Mouse (Mus musculus) thymus, postnatal 36 days (tissue): Measurements from ENCODE around the gene Crb1.
"Not testable (repeated sequence)": the region's sequence is repeated elsewhere in the genome, so short reads cannot be mapped to it uniquely, and the experiment has no call there.

Experiments
- DNase-seq, 2 experiments: peaks; one replicate each; pipeline ENCODE4 v3.0.0; 2022; ENCODE audit warnings: mixed read lengths in 2 of 2

Crb1 gene

GRCm38 (mm10) chr1:139328811-139329210 lies 48.1 kb downstream of the Crb1 start:
- no peak for DNase-seq

DNA sequence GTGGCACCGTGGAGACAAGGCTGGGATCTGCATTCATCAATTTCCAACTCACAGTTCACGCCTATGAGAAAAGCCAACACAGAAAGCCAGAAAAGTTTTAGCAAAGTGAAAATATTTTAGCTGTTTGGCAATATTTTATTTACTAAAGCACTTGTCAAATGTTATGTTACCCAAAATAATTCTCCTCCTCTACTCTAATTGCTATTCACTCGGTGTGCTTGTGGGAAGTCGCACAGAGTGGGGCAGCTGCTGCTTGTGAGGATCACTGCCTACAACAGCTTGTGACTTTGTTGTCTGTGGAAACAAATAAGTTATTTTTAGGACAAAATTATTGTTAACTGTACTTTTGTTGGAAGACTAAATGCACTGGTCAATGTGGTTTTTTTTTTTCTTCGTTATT lies 48.6 kb downstream of the Crb1 start:
- DNase-seq: no peak

GRCm38 (mm10) chr1:139325378-139325777 lies 51.5 kb downstream of the Crb1 start:
- DNase-seq: no peak

DNA sequence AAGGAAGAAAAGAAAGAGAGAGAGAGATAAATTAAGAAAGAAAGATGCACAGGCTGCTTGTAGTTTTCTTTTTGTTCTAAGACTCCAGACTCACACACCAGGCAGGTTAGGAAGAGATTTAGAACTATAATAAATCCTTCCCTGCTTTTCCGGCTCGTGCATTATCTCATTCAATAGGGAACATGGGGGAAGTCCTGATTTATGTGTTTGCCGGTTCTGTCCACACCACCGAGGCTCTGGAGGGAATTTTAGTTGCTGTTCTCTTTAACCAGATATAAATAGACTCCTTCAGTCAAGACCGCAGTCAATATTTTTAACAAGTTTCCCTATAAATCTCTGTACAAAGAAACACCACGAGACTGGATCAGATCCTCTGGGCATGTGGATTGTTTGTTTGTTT lies 57.1 kb downstream of the Crb1 start:
- no peak for DNase-seq

DNA sequence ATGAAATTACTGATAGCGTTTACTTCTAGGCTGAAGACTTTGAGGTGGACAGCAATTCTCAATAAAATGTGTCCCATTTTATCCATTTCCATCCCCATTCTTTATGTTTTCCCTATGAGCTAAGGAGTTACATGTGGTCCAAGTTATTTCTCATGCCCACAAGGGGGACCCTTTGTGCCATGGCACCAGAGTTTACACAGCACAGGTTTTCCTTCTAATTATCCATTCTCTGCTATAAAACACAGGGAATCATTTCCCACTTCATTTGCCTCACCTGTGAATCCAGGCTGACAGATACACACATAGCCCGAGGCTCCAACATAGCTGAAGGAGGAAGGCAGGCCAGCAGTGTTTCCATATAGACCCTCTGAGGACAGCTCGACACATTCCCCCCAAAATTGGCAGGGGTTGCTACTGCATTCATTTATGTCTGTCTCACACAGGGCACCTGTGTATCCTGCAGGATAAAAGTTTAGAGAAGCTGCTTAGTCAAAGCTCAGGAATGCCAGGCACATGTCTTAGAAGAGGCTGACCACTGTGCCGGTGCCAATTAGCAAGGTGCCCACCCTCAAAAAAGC lies 62.5 kb downstream of the Crb1 start:
- DNase-seq: no peak

DNA sequence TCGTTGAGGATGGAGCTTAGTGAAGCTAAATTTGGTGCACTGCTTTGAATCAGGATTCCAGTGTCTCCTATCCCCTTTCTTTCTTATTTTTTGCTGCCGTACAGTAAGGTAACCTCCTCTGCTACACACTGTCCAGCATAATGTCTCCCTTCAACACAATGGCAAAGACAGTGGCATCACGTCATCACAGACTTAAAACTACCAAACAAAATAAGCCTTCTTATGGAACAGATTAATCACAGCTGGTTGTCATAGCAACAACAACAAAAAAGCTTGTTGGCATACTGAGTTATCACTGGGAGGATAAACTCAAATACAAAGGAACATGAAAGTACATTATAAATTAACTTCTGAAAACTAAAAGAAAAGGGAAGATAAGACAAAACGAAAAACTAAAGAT lies 68.0 kb downstream of the Crb1 start:
- no peak for DNase-seq

DNA sequence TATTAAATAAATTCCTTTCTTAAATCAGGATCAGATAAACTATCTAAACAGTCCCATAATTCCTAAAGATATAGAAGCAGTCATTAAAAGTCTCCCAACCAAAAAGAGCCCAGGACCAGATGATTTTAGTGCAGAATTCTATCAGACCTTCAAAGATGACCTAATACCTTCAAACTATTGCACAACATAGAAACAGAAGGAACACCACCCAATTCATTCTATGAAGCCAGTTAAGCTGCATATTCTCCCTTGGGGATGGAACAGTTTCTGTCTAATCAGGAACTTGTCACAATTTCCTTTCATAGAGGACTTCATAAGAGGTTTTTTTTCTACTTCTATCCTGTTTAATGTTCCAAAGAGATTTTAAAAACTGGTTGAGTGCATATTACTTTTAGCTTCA lies 74.4 kb downstream of the Crb1 start:
- not testable (repeated sequence) for DNase-seq

DNA sequence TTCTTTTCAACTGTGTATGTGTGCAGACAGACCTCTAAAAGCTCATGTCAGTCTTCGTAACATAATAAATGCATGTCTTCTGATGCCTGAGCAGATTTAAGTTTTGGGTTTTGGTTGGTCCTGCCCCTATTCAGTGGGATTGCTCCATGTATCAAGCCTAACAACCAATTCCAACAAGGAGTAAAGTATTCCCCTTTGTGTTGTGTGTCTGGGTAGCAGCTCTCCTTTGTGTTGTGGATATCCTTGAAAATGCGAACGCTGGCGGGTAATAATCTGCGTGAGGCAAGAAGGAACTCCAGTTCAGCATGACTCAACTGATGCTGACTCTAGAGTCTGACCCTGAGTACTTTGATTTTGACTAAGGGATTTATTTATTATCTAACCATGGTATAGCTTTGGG lies 75.1 kb downstream of the Crb1 start:
- DNase-seq: no peak

DNA sequence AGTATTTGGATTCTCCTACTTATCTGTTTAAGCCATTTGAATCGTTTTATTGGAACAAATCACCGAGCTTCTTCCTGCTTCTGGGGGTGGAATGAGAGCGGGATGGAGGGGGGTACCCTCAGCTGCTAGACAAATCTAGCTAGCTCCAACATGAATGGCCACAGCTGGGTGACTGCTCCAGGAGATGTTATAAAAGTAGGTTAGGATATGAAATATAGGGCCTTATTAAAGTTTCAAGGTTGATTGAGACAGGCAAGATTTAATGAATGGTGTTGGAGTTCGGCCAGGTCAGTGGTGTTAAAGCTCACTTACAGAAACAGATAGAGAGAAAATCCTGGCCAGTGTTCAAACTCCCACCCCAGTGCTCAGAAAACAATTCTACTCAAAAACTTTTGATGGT lies 84.9 kb downstream of the Crb1 start:
- DNase-seq: no peak

- no peak for DNase-seq
Measured at GRCm38 (mm10) chr1:139291593-139291992, 85.3 kb downstream of the Crb1 start.

DNA sequence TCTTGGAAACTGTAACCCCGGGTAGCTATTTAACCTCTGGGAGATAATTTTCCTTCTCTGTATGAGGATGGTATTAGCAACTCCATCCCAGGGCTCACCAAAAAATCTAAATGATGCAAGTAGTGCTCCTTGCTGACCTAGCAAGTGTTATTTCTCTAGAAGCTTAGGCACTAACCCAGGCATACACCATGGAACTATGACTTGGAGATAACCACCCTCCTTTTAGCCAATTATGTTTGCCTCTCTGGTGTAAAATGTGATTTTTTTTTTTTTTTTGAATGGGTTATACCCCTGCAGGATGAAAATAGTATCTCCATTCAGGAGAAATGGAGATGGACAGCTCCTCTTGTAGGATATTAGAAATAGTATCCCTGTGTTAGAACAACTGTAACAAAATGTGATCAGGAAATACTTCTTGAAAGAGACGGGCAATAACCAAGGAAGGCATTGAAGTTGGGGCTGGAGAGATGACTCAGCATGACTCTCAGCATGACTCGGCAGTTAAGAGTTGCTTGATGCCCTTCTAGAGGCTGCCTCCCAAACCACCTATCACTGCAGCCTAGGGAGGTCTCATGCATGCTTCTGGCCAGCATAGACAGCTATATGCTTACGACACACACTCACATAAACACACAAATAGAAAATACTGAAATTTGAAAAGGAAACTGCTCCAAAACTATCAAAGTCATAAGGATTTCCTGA lies 100.1 kb downstream of the Crb1 start:
- no peak for DNase-seq

DNA sequence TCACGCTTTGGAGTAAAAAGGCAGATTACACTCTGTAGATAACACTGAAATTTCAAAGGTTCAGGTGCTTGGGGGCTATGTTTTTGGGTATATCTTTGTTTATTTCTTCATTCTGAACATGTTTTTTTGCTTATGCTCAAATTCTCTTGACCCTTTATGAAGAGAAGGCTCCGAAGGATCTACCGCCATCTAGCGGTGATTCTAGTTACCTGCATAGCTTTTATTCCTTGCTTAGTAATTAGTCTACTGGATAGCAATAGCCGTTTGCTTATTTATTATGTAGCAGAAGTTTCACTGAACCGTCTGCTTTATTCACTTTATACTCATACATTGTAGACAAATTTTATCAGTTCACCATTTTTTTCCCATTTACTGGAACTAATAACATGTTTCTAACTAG lies 109.1 kb downstream of the Crb1 start:
- no peak for DNase-seq

- no peak for DNase-seq
Measured at GRCm38 (mm10) chr1:139264245-139264644, 112.7 kb downstream of the Crb1 start.

DNA sequence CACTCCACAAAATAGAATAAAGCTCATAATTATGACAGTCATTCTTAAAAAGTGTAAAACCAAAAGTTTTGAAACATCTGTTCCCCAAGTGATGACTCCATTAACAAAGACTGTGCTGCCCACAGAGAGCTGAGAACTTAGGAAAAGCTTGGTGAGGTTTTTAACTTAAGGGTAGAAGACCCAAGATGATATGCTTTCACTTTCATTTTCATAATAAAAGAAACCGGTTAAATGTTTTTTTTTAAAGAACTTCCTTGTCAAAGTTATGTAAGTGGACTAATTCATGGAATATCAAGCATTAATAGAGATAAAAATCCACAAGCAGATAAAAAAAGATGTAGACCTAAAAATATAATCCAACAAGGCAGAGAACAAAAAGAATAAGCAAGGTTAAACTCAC lies 113.7 kb downstream of the Crb1 start:
- no peak for DNase-seq

DNA sequence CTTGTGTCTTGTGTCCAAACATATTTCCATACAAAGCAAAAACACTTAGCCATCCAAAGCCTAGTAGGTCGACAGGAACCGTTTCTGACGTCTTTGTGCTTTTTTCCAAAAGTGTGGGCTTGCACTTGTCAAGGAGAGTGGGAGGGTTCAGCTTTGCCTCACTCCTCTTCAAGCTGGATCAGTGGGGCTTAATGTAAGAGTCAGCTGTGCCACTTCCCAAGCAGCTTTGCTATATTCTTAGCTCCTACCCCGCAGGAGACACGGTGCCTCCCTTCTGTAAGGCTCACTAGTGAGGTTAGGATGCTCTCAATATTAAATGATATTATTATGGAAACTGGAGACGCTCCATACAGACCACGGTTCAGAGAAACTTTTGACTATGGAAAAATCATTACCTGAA lies 121.3 kb downstream of the Crb1 start:
- no peak for DNase-seq

DNA sequence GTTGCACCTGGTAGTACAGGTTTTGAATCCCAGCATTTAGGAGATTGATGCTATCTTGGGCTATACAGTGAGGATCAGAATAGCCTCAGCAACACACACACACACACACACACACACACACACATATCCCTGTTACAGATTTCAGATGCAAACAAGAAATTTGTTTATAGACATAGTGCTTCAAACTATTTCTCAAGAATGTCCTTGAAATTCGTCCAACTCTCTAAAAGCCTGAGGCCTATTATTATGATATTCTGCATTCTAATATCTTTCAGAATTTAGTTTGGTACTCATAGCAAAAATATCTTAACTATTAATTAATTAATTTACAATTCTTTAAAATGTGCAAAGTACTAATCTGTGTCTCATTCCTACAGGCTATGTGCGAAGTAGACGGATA lies 124.9 kb downstream of the Crb1 start:
- no peak for DNase-seq

DNA sequence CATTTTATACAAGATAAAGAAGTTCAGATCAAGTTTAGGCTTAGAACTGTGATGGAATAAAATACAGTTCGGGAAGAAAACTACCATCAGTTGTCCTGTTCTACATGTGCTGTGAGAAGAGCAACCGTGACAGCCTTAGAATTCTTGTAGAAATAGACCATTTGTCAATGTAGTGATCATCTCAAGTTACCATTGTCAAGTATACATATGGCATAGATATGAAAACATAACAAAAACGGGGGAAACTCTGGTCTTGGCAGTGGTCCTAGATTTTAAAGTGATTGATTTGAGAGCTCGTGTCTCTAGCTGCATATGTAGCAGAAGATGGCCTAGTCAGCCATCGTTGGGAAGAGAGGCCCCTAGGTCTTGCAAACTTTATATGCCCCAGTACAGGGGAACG lies 127.7 kb downstream of the Crb1 start:
- no peak for DNase-seq

GRCm38 (mm10) chr1:139246723-139247380 lies 130.0 kb downstream of the Crb1 start:
- DNase-seq: no peak

GRCm38 (mm10) chr1:139236794-139237193 lies 140.1 kb downstream of the Crb1 start:
- DNase-seq: no peak

GRCm38 (mm10) chr1:139234611-139235568 lies 142.0 kb downstream of the Crb1 start:
- DNase-seq: no peak

- no peak for DNase-seq
Measured at GRCm38 (mm10) chr1:139232636-139233035, 144.3 kb downstream of the Crb1 start.

- no peak for DNase-seq
Measured at GRCm38 (mm10) chr1:139224309-139224949, 152.5 kb downstream of the Crb1 start.

DNA sequence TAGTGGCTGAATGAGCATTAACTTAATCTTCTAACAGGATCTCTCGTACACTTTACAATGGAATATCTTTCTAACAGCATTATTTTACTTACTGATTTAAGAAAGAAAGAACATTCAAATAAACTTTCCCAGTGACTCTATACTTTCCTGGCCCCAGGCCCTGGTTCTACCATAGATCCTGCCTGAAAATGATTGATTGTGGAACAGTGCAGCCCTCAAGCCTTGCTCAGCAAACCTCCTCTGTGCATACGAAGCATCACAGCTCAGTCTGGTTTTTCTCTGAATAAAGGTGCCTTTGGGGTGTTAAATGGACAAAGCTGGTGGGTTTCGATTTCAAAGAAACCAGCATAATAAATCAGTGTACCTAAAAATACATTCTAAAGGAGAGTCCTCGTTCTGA lies 153.1 kb downstream of the Crb1 start:
- no peak for DNase-seq
